Mouse (Mus musculus) forebrain, embryonic 11.5 days (tissue): Measurements from ENCODE around the gene Gm4787. TPM values are rescaled to one million over a fixed set of nuclear protein-coding genes. Genes with fewer than 3 reads are reported as not detected.

ENCODE experiments used
- ATAC-seq: fragments of 200-750 bp; cut with Nextera tagmentation; replicated peaks from 2 replicates; pipeline ENCODE4 v1.8.0; 2017; ENCODE audit warnings: moderate TSS enrichment; ENCODE audit not compliant: low FRiP score
- DNase-seq: peaks from one replicate; pipeline ENCODE4 v3.0.0-alpha.2; 2017; ENCODE audit warnings: low spot score
- H3K27ac ChIP-seq: fragments of 300-500 bp; sonication (generic); 2 replicates; pipeline ENCODE4 v1.5.1; 2014; ENCODE audit warnings: low read depth, low read length
- H3K27me3 ChIP-seq: fragments of 300-500 bp; sonication (generic); 2 replicates; pipeline ENCODE4 v1.6.1; 2014; ENCODE audit warnings: mild to moderate bottlenecking, low read length, mixed read lengths; ENCODE audit not compliant: control insufficient read depth, insufficient read depth
- H3K36me3 ChIP-seq: fragments of 300-500 bp; sonication (generic); 2 replicates; pipeline ENCODE4 v1.6.1; 2014; ENCODE audit warnings: mild to moderate bottlenecking, low read length, moderate library complexity, mixed read lengths; ENCODE audit not compliant: control insufficient read depth, insufficient read depth
- H3K4me1 ChIP-seq: fragments of 300-500 bp; sonication (generic); replicated peaks from 2 replicates; pipeline ENCODE4 v1.6.1; 2014; ENCODE audit warnings: low read length, mixed read lengths; ENCODE audit not compliant: control insufficient read depth, insufficient read depth
- H3K4me2 ChIP-seq: fragments of 300-500 bp; sonication (generic); 2 replicates; pipeline ENCODE4 v1.6.1; 2014; ENCODE audit warnings: low read depth, mild to moderate bottlenecking, low read length, moderate library complexity, mixed read lengths; ENCODE audit not compliant: severe bottlenecking
- H3K4me3 ChIP-seq: fragments of 300-500 bp; sonication (generic); 2 replicates; pipeline ENCODE4 v1.5.1; 2014; ENCODE audit warnings: low read depth, low read length
- H3K9ac ChIP-seq: fragments of 300-500 bp; sonication (generic); 2 replicates; pipeline ENCODE4 v1.6.1; 2014; ENCODE audit warnings: low read length
- H3K9me3 ChIP-seq: fragments of 300-500 bp; sonication (generic); 2 replicates; pipeline ENCODE4 v1.6.1; 2016; ENCODE audit warnings: low read length, mixed read lengths; ENCODE audit not compliant: control insufficient read depth
- WGBS: fragments of 180-500 bp; shearing (Covaris S2); extraction: QIAGEN DNeasy Blood & Tissue Kit; methylation state at CpG from one replicate; pipeline ENCODE4 v1.1.7; 2014; 5-methylcytosine and 5-hydroxymethylcytosine counted together
- polyA plus RNA-seq: library from polyadenylated mRNA; unstranded; fragments of >200 nt; fragmentation: Nextera tagmentation; extraction: Ambion mirVana; gene quantifications from 2 replicates; pipeline ENCODE4 v1.2.1, GENCODE M21; 2014

Gene Gm4787
- polyA plus RNA-seq, 1 experiment from 2014 or later: 0.09 TPM

DNA sequence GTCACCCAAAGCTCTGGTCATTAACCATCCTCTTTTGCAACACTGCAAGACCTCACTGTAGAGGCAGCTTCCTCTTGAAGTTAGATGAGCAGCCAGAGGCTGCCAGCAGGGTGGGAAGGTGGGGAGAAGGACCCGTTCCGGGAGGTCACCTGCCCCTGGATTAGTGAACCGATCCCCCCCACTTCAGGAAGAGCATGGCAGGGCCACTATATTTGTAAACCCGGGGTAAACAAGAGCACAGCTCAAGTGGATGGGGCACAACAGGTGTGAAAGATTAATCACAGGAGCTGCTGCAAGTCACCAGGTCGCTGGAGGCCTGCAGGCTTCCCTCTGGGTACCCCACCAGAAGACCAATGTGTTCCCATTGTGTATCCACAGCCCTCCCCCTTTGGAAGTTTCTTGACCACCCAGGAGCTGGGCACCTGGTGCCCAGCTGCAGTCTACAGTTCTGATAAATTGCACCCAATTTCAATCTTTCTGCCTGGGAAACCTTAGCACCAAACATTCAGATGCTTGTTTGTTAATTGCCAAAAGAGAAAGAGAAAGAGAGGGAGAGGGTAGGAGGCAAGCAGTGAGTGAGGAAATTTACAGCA lies 48.1 kb downstream of the Gm4787 start:
- Histone ChIP-seq H3K36me3 (no peaks in the 10 kb centered on the region), H3K4me1 (peaks cover 4% of the 10 kb centered on the region; the same call in 1 of the 2 replicates), H3K9me3 (no peaks in the 10 kb centered on the region), H3K9ac (no peak overlapping the region), H3K4me2 (no peak overlapping the region; the same call in 1 of the 2 replicates), H3K4me3 (no peak overlapping the region), H3K27ac (no peak overlapping the region), H3K27me3 (peaks cover 3% of the 10 kb centered on the region; the same call in 1 of the 2 replicates)
- DNase-seq (no peak), ATAC-seq (no peak)
- WGBS: 36% methylated on average over 5 of the region's 5 CpGs

Other genes with a start within 250 kb of the Gm4787 start
- 0.72 and 1.3 TPM in 2 replicates for gene Slc8a3, start 46.3 kb downstream of the Gm4787 start, polyA plus RNA-seq
- 0.71 and 0.75 TPM in 2 replicates for gene Adam4, start 42.5 kb upstream of the Gm4787 start, polyA plus RNA-seq
- gene Cox16, start 105.7 kb upstream of the Gm4787 start, polyA plus RNA-seq: 112 and 121 TPM in 2 replicates
- gene Gm20498, start 153.4 kb upstream of the Gm4787 start, polyA plus RNA-seq: 25.1 and 28.0 TPM in 2 replicates
- 30.9 and 34.9 TPM in 2 replicates for gene Synj2bp, start 153.4 kb upstream of the Gm4787 start, polyA plus RNA-seq
- 0.17 and 0.81 TPM in 2 replicates for gene Adam21, start 189.0 kb upstream of the Gm4787 start, polyA plus RNA-seq
- gene Med6, start 215.5 kb upstream of the Gm4787 start, polyA plus RNA-seq: 72.3 and 81.1 TPM in 2 replicates